Mouse (Mus musculus) gastrocnemius, postnatal 36 days (tissue): ENCODE results near the gene Dyrk1b. TPM values are rescaled to one million over a fixed set of nuclear protein-coding genes. Genes with fewer than 3 reads are reported as not detected.

Source experiments
- total RNA-seq, 2 experiments: library from RNA; stranded (reverse); gene quantifications; 2 replicates each; pipeline ENCODE4 v1.2.3; 2021

Gene Dyrk1b
- total RNA-seq, 2 experiments from 2014 or later: 82.4 to 90.6 TPM

Other genes starting within 250 kb of the Dyrk1b start
- 1 to 10 TPM; 6.0 to 6.9 TPM for gene Zfp780b, start 200.3 kb upstream of the Dyrk1b start, total RNA-seq
- gene Zfp850, start 165.4 kb upstream of the Dyrk1b start, total RNA-seq: under 1 TPM; 0.23 to 0.44 TPM
- gene Psmc4, start 129.4 kb upstream of the Dyrk1b start, total RNA-seq: 100 to 1,000 TPM in 1 of 2 experiments, 10 to 100 TPM in 1; 99.1 to 100 TPM
- gene Fcgbp, start 108.2 kb upstream of the Dyrk1b start, total RNA-seq: under 1 TPM in 1 of 2 experiments, not detected in 1; 0.13 TPM
- gene 9530053A07Rik, start 50.0 kb upstream of the Dyrk1b start, total RNA-seq: not detected
- gene Fbl, start 9.8 kb upstream of the Dyrk1b start, total RNA-seq: 10 to 100 TPM; 18.8 to 22.9 TPM
- 1 to 10 TPM; 4.9 to 6.3 TPM for gene Eid2, start 88.4 kb downstream of the Dyrk1b start, total RNA-seq
- gene Eid2b, start 98.3 kb downstream of the Dyrk1b start, total RNA-seq: 1 to 10 TPM; 5.2 to 5.9 TPM
- gene Selenov, start 111.7 kb downstream of the Dyrk1b start, total RNA-seq: not detected
- not detected for gene Dll3, start 122.8 kb downstream of the Dyrk1b start, total RNA-seq
- gene Timm50, start 132.6 kb downstream of the Dyrk1b start, total RNA-seq: 10 to 100 TPM; 41.9 to 42.5 TPM
- 10 to 100 TPM; 52.0 to 61.4 TPM for gene Supt5, start 159.3 kb downstream of the Dyrk1b start, total RNA-seq
- gene Rps16, start 171.2 kb downstream of the Dyrk1b start, total RNA-seq: 100 to 1,000 TPM; 298 to 415 TPM
- gene Plekhg2, start 193.1 kb downstream of the Dyrk1b start, total RNA-seq: 1 to 10 TPM; 4.7 to 7.8 TPM
- 10 to 100 TPM in 1 of 2 experiments, 1 to 10 TPM in 1; 6.1 to 20.5 TPM for gene Zfp36, start 200.8 kb downstream of the Dyrk1b start, total RNA-seq
- 10 to 100 TPM; 19.1 to 22.1 TPM for gene Med29, start 213.2 kb downstream of the Dyrk1b start, total RNA-seq
- gene Paf1, start 213.5 kb downstream of the Dyrk1b start, total RNA-seq: 10 to 100 TPM; 27.0 to 27.6 TPM